Mouse (Mus musculus) adrenal gland, postnatal 25 days (tissue): ENCODE measurements at regions not wholly inside any gene's neighbourhood (a gene's known extent, or its start where the extent isn't known, plus 50 kb on each side); places are given as distances from the start of the nearest gene placed in this dataset.
"Not testable (repeated sequence)": the region's sequence is repeated elsewhere in the genome, so short reads cannot be mapped to it uniquely, and the experiment has no call there.

Source experiments
- DNase-seq: peaks from one replicate; pipeline ENCODE4 v3.0.0; 2021; ENCODE audit warnings: mixed read lengths

DNA sequence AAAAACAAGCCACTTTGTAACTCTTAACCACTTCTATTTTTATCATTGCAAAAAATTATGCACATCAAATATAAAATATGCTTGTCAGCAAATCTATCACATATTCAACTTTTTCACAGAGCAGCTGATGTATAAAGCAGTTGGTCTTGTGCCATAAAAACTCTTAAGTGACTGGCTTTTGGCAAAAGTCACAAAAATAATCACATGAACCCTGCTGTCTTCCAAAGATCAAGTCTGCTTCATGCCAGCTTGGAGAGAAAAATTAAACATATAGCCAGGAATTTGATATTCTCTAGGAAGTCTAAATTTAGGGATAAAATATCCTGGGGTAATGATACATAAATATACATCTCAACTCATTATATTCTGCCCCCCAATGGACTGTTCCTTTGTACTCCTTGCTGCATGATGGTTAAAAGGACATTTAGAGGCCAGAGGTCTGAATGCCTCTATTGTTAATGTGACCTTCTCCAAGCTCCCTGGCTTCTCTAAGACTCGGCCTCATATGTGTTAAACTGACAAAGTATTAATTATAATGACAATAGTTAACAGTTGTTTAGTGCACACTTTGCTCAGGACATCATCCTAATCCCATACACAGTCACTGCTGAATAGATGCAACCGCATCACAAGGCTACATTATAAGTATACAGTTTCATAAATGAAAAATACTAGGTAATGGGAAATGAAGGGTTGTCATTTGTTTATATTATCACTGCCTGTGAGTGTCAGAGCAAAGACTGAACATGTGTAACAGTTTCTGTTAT, 422.9 kb upstream of the Hs3st1 start:
- DNase-seq = no peak

- no peak for DNase-seq
Measured at GRCm38 (mm10) chr5:40136740-40137285, 381.5 kb upstream of the Hs3st1 start.

DNA sequence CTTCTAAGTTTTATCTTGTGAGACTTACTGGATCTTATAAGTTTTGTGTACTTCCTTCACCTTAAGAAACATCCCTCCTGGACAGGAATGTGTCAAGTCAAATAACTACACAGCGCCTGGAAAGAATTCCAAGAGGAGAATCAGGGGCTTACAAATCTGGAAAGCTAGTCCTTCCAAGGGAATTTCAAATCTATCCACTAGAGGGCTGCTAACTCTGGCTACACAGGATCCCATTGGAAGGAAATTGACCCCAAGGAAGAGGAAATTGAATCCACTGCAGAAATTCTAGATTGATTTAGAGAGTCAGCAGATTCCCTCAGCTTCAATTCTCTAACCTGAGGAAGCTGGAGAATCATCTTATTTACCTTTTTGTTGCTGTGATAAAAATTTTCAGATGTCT, 369.1 kb upstream of the Hs3st1 start:
- DNase-seq = no peak

GRCm38 (mm10) chr5:40116849-40117248, 361.6 kb upstream of the Hs3st1 start:
- no peak for DNase-seq

DNA sequence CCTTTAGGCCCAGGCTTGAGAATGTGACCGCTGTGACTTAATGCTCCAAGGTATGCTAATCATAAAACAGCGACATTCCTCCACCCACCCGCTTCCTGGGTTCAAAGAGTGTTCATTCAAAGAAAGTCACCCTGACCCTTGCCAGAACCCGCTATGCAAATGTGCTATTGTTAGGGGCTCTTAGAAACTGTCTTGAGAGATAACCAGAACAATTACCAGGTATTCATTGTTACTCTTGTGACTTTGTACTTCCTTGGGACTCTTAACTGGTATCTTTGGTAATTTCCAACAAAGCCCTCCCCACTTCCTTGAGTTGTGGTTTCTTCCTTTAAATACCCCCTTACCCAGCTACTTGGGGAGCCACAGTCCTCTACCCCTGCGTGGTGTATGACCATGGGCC, 334.3 kb upstream of the Hs3st1 start:
- DNase-seq = not testable (repeated sequence)

GRCm38 (mm10) chr5:40045288-40045687, 290.0 kb upstream of the Hs3st1 start:
- no peak for DNase-seq

- no peak for DNase-seq
Measured at GRCm38 (mm10) chr5:40034452-40034851, 279.2 kb upstream of the Hs3st1 start.

- no peak for DNase-seq
Measured at GRCm38 (mm10) chr5:40033686-40034085, 278.4 kb upstream of the Hs3st1 start.

DNA sequence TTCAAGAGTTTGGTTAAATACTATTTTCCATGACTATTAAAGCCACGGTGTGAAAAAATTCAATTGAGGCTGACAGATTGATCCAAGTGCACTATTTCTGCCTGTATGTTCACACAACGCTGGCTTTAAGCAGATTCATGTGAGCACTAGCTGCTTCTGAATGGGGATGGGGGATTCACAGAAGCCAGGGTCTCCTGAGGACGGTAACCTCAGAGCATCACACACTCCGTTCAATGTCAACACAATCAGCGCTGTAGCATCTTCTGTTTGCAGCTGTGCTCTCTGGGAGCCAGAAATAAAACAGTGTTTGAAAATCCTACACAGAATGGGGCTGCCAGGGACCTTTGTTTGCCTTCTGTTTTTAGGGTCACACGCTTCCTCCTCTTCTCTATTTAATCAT, 275.0 kb upstream of the Hs3st1 start:
- DNase-seq = no peak

DNA sequence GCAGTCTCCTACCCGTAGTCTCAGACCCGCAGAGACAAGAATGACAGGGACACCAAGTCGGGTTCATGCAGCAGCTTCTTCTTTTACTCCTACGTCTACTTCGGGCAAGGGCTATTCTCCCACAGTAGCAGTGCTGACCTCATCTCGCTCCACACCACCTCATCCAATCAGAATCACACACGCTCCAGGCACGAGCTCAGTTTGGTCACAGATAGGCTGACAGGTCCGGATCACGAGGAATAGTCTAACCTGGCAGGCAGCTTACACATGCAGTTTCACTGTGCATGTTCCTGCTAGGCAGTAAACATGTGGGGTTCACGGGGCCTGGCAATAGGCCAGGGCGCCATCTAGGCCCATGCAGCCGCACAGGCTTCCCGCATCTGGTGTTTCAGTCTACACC, 260.7 kb upstream of the Hs3st1 start:
- DNase-seq = no peak

DNA sequence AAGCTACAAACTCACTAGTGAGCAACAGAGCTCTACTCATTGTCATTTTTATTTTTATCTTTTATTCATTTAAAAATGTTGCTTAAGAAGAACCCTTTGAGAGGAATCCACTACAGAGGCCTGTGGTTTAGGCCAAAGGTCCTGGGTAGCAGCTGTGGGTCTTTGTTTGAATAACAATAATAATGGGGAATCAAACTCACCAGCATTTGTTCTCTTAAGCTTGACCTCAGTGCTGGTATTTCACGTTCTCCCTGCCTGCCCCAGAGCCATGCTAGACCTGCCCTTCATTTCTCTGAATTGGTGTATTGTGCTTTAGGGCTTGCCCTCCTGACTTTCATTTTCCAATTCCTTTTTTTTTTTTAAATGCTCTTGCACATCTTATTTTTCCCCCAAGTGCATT, 232.8 kb upstream of the Hs3st1 start:
- no peak for DNase-seq

DNA sequence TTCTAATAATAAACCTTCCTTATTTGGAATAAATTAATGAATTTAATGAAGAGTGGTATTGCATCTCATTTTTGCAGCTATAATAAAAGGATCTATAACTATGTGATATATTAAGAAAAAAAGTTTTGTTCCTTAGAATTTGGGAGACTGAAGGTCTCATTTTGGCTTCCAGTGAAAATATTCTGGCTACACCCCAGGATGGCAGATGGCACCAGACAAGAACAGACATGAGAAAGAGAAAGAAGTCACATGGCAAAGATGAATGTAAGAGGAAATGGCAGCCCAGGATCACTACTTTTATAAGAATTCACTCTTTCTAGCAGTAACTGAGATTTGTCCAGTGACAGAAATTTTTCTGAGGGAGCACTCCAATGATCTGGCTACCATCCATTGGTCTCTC, 209.1 kb upstream of the Hs3st1 start:
- DNase-seq = no peak

DNA sequence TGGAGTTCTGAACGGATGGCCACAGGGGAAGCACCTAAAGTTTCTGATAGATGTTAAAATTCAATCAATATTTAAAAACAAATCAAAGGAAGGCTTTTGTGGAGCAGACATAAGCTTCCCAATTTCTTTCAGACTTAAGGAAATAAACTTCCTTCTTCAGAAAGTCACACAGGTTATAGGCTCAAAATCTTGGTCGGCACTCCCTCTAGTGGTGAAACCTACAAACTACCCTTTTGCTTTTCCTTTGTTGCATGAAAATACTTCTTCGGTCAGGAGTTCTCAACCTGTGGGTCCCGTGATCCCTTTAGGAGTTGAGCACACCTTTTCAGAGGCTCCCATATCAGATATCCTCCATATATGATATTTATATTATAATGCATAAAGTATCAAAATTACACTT, 205.7 kb upstream of the Hs3st1 start:
- DNase-seq = peak; percentile 9

DNA sequence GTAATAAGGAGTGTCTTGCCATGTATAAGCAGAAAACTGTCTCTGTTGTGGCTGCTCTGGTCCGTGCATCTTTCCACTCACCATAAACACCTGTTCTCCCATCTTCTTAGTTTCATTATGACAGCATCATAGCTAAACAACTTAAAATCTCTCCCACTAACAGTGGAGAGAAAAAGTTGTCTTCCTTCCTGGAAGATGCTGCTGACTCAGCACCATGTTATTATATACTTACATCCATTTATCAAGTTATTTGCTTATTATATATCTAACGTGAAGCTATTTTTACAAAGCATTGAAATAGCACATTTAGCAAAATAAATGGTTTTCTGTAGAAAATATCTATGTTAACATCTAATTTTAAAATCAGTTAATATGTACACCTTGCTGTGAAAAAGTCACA, 180.3 kb upstream of the Hs3st1 start:
- no peak for DNase-seq

DNA sequence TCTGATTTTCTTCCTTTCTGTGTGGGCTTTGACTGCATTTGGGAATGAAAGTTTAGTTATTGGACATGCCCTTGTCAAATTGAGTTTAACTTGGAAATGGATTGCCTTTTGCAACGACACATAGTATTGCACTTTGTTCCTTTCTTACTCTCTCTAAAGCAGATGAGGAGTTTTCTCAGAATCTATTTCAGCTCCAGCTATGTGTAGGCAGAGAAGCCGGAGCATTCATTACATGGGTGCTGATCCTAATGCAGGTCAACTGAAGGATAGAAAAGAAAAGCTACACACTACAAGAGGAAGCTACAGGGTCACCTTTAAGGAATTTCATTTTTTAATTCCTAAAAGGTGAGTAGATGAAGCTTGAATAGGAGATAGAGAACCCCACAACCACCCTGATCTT, 176.6 kb upstream of the Hs3st1 start:
- DNase-seq = no peak

DNA sequence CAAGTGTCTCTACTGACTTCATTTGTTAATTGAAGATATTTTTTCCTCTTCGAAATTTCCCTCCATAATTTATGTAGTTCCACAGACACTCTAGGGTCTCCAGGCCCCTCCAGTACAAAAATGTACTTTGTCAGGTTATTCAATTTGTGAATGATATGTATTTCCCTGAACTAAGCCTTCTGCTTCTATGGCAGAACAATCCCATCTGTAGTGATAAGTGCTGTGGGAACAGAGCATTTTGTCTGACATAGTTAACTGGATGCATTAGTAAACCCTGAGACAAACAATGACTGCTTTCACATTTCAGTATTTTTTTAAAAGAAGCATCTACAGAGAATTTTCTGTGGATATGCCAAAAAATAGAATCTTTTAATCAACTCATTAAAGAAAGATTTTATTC, 154.1 kb upstream of the Hs3st1 start:
- no peak for DNase-seq

DNA sequence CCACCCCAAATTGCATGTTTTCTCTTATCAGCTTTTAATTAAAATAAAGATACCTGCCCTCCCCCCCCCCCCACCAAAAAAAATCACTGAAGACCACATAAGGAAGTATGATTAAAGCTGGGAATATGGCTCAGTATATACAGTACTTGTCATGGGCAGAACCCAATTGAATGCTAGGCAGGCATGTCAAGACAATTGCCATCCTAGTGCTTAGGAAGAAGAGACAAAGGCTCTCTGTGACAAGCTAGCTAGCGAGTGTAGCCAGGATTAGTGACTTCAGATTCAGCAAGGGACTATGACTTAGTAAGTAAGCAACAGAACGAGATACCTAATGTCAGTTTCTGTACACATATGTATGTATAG, 116.4 kb upstream of the Hs3st1 start:
- no peak for DNase-seq

- no peak for DNase-seq
Measured at GRCm38 (mm10) chr5:39870835-39871722, 115.8 kb upstream of the Hs3st1 start.

DNA sequence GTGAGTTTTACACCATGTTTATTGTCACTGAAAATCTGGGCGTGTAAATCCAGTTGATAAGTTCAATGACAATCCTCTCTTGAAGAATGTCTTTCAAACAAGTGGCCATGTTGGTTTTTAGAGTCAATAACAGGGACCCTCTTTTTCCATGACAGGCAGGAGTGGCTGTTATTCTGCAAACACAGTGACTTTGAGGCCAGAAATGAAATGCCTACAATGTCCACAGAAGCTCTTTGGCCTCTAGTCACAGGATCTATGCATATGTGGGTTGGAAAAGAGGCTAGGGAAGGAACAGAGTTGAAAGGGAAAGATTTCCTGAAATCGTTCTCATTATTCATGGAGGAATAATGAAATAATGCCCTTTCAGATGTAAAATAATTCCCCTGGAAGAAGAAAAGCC, 101.9 kb upstream of the Hs3st1 start:
- DNase-seq = no peak

GRCm38 (mm10) chr5:39856616-39857156, 101.4 kb upstream of the Hs3st1 start:
- no peak for DNase-seq

DNA sequence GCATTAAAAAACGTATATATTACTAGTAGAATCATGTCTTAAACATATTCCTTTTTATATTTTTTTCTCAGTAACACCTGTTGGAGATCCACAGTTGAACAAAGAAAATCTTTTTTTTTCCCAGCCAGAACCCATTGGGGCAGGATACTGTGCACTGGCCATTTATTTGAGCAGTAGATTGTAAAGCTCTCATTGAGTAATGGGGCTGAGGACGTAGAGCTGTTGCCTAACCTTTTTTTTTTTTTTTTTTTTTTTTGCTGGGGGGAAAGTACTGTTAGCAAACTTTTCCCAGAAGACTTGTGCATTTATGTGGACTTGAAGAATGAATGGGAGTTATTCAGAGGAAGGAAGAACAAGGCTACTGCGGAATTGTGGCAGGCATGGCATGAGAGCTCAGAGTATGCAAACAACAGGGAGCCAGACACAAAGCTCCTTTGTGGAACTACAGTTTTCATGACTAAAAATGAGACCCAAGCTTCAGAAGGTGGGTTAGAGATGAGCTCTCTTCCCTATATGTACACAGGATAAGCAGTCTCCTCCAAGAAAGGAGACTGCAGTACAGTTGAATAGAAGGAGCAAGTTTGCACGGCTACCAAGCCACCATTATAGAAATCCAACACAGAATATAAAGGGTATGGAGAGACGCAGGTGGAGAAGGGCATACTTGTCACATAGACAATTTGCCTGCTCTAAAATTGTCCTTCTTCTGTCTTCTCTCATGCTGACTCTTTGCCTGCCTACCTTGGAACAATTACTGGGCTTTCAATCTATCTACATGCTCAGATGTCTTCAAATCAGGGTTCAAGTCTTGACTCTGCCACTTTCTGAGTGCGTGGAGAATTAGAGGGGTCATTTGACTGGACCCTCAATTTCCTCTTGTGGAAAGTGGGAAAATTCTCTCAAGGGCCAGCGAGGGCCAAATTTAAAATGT, 100.7 kb upstream of the Hs3st1 start:
- DNase-seq = no peak

- DNase-seq = no peak
Measured at GRCm38 (mm10) chr5:39847187-39847586, 91.9 kb upstream of the Hs3st1 start.
